Mouse (Mus musculus) heart, postnatal 0 days (tissue): ENCODE data around the gene Sf3a2. TPM values are rescaled to one million over a fixed set of nuclear protein-coding genes. Genes with fewer than 3 reads are reported as not detected.

Source experiments
- ATAC-seq: fragments of 200-750 bp; cut with Nextera tagmentation; 2 replicates; pipeline ENCODE4 v1.8.0; 2017; ENCODE audit warnings: low read depth, moderate number of reproducible peaks, moderate library complexity; ENCODE audit not compliant: insufficient read depth
- DNase-seq: peaks from one replicate; pipeline ENCODE4 v3.0.0-alpha.2; 2016; ENCODE audit warnings: low spot score
- H3K27ac ChIP-seq: fragments of 300-500 bp; sonication (generic); 2 replicates; pipeline ENCODE4 v1.5.1; 2014; ENCODE audit warnings: low read depth, mild to moderate bottlenecking
- H3K27me3 ChIP-seq: fragments of 300-500 bp; sonication (generic); 2 replicates; pipeline ENCODE4 v1.6.1; 2014; ENCODE audit warnings: low read length, mixed read lengths; ENCODE audit not compliant: control insufficient read depth, insufficient read depth
- H3K36me3 ChIP-seq: fragments of 300-500 bp; sonication (generic); replicated peaks from 2 replicates; pipeline ENCODE4 v1.6.1; 2014; ENCODE audit warnings: low read length, mixed read lengths; ENCODE audit not compliant: control insufficient read depth, insufficient read depth
- H3K4me1 ChIP-seq: fragments of 300-500 bp; sonication (generic); 2 replicates; pipeline ENCODE4 v1.6.1; 2014; ENCODE audit warnings: antibody characterized with exemption; ENCODE audit not compliant: control insufficient read depth, insufficient read depth
- H3K4me2 ChIP-seq: fragments of 300-500 bp; sonication (generic); 2 replicates; pipeline ENCODE4 v1.6.1; 2014; ENCODE audit warnings: low read depth, mild to moderate bottlenecking, low read length, moderate library complexity
- H3K4me3 ChIP-seq: fragments of 300-500 bp; sonication (generic); 2 replicates; pipeline ENCODE4 v1.5.1; 2014; ENCODE audit warnings: low read depth, low read length
- H3K9ac ChIP-seq: fragments of 300-500 bp; sonication (generic); replicated peaks from 2 replicates; pipeline ENCODE4 v1.6.1; 2014; ENCODE audit warnings: low read depth, low read length, mixed read lengths
- H3K9me3 ChIP-seq: fragments of 300-500 bp; sonication (generic); replicated peaks from 2 replicates; pipeline ENCODE4 v1.6.1; 2016; ENCODE audit warnings: low read length; ENCODE audit not compliant: control insufficient read depth
- CTCF ChIP-seq: IDR thresholded peaks from 2 replicates; pipeline ENCODE4 v1.5.1; 2016; ENCODE audit warnings: antibody characterized with exemption, control low read depth, low read depth
- EP300 ChIP-seq: IDR thresholded peaks from 2 replicates; pipeline ENCODE4 v1.6.1; 2016; ENCODE audit warnings: antibody characterized with exemption, low read depth
- WGBS: fragments of 180-500 bp; shearing (Covaris S2); extraction: QIAGEN DNeasy Blood & Tissue Kit; methylation state at CpG from one replicate; pipeline ENCODE4 v1.1.7; 2014; 5-methylcytosine and 5-hydroxymethylcytosine counted together
- polyA plus RNA-seq: library from polyadenylated mRNA; unstranded; fragments of >200 nt; fragmentation: Nextera tagmentation; extraction: Ambion mirVana; gene quantifications from 2 replicates; pipeline ENCODE4 v1.2.1, GENCODE M21; 2015
- total RNA-seq: library from RNA; depleted of rRNA; stranded (reverse); fragments of >200 nt; gene quantifications from 2 replicates; pipeline ENCODE4 v1.2.3, GENCODE M21; 2014; ENCODE audit warnings: low replicate concordance

Sf3a2 gene
- total and polyA plus RNA-seq, 2 experiments from 2014 or later = 8.8 to 25.2 TPM

- no peak for DNase-seq
- WGBS = 45% methylated on average over 8 of the region's 8 CpGs
Observed at GRCm38 (mm10) chr10:80823847-80824643, 26.0 kb downstream of the Sf3a2 start.

GRCm38 (mm10) chr10:80824827-80825226 is 26.8 kb downstream of the Sf3a2 start:
- Histone ChIP-seq H3K9ac (no peak overlapping the region), H3K9me3 (no peaks in the 10 kb centered on the region), H3K36me3 (peaks cover 14% of the 10 kb centered on the region), H3K4me1 (peaks cover 12% of the 10 kb centered on the region), H3K4me3 (no peak overlapping the region), H3K27me3 (no peaks in the 10 kb centered on the region), H3K4me2 (no peak overlapping the region), H3K27ac (no peak overlapping the region; the same call in 1 of the 2 replicates)
- ATAC-seq (no peak), DNase-seq (no peak)
- WGBS = 68% methylated on average over 2 of the region's 2 CpGs
- no peak for TF ChIP-seq CTCF
- TF ChIP-seq EP300 = no peak

More at GRCm38 (mm10) chr10:80823847-80824643, 26.0 kb downstream of the Sf3a2 start:
- H3K36me3 ChIP-seq = peaks cover 6% of the 10 kb centered on the region
- H3K27me3 ChIP-seq = no peaks in the 10 kb centered on the region
- H3K4me3 ChIP-seq = no peak overlapping the region
- no peak overlapping the region for H3K9ac ChIP-seq
- H3K4me2 ChIP-seq = peak overlapping the region; percentile 23; the same call in 1 of the 2 replicates
- peak overlapping the region; percentile 64; the same call in 1 of the 2 replicates for H3K27ac ChIP-seq
- no peaks in the 10 kb centered on the region for H3K9me3 ChIP-seq
- peaks cover 12% of the 10 kb centered on the region for H3K4me1 ChIP-seq
- ATAC-seq = no peak
- TF ChIP-seq EP300 (no peak), CTCF (no peak)

- Histone ChIP-seq H3K9ac (peak within 1 kb of the TSS; percentile 94), H3K4me3 (peak within 1 kb of the TSS; percentile 88), H3K4me2 (peak within 1 kb of the TSS; percentile 95), H3K27me3 (no peaks in the 10 kb centered on the region), H3K4me1 (peaks cover 20% of the 10 kb centered on the region), H3K9me3 (no peaks in the 10 kb centered on the region), H3K27ac (peak within 1 kb of the TSS; percentile 95), H3K36me3 (peaks cover 23% of the 10 kb centered on the region)
- no peak for TF ChIP-seq CTCF
- TF ChIP-seq EP300 = no peak
- under 1% methylated on average over 76 of the region's 82 CpGs for WGBS
- DNase-seq (peak; percentile 99), ATAC-seq (peak; percentile 96)
Observed at GRCm38 (mm10) chr10:80826151-80827062, 28.4 kb downstream of the Sf3a2 start, which contains the start of gene Oaz1. Gene Oaz1 (plus strand): TSS chr10:80826656.

GRCm38 (mm10) chr10:80827063-80827869 is 29.3 kb downstream of the Sf3a2 start:
- DNase-seq (no peak), ATAC-seq (no peak)
- Histone ChIP-seq H3K27ac (peak overlapping the region; percentile 95), H3K4me1 (peaks cover 20% of the 10 kb centered on the region), H3K36me3 (peaks cover 23% of the 10 kb centered on the region), H3K4me3 (peak overlapping the region; percentile 88), H3K4me2 (peak overlapping the region; percentile 95), H3K9ac (peak overlapping the region; percentile 94), H3K9me3 (no peaks in the 10 kb centered on the region), H3K27me3 (no peaks in the 10 kb centered on the region)
- no peak for TF ChIP-seq EP300
- TF ChIP-seq CTCF = no peak
- 4% methylated on average over 29 of the region's 29 CpGs for WGBS
